Mouse (Mus musculus) embryonic facial prominence, embryonic 10.5 days (tissue): ENCODE measurements at regions not wholly inside any gene's neighbourhood (a gene's known extent, or its start where the extent isn't known, plus 50 kb on each side); places are given as distances from the start of the nearest gene placed in this dataset.

Experiments
- DNase-seq: peaks from one replicate; pipeline ENCODE4 v3.0.0-alpha.2; 2017; ENCODE audit warnings: low spot score
- H3K27ac ChIP-seq: fragments of 300-500 bp; sonication (generic); replicated peaks from 2 replicates; pipeline ENCODE4 v1.5.1; 2016; ENCODE audit warnings: mild to moderate bottlenecking
- H3K27me3 ChIP-seq: fragments of 300-500 bp; sonication (generic); replicated peaks from 2 replicates; pipeline ENCODE4 v1.6.1; 2016; ENCODE audit warnings: low read depth, mild to moderate bottlenecking; ENCODE audit not compliant: poor library complexity, severe bottlenecking
- H3K36me3 ChIP-seq: fragments of 300-500 bp; sonication (generic); replicated peaks from 2 replicates; pipeline ENCODE4 v1.6.1; 2016; ENCODE audit warnings: mild to moderate bottlenecking, moderate library complexity
- H3K4me1 ChIP-seq: fragments of 300-500 bp; sonication (generic); 2 replicates; pipeline ENCODE4 v1.6.1; 2016
- H3K4me3 ChIP-seq: fragments of 300-500 bp; sonication (generic); 2 replicates; pipeline ENCODE4 v1.5.1; 2016; ENCODE audit warnings: mild to moderate bottlenecking, moderate library complexity
- H3K9me3 ChIP-seq: fragments of 300-500 bp; sonication (generic); 2 replicates; pipeline ENCODE4 v1.6.1; 2016; ENCODE audit warnings: mild to moderate bottlenecking
- WGBS: fragments of 180-500 bp; shearing (Covaris S2); methylation state at CpG from one replicate; pipeline ENCODE4 v1.1.7; 2016; 5-methylcytosine and 5-hydroxymethylcytosine counted together

DNA sequence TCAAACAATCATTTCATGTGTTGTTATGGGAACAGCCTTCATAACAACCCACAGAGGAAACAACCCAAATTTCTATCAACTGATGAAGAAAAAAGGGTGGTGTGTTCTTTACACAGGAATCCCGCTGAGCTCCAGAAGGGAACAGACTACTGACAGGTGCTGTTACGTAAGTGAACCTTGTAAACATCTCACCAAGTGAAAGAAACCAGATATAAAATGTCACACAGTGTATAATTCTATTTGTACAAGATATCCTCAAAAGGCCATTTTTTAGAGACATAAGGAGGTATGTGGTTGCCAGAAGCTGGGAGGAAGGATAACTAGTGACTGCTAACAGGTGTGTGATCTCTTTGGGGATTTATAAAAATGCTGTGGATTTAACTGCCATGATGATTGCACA lies 119.9 kb downstream of the Plod2 start:
- Histone ChIP-seq H3K9me3 (no peaks in the 10 kb centered on the region), H3K27me3 (no peaks in the 10 kb centered on the region), H3K27ac (no peak overlapping the region), H3K36me3 (no peaks in the 10 kb centered on the region), H3K4me1 (no peaks in the 10 kb centered on the region), H3K4me3 (no peak overlapping the region)
- DNase-seq: no peak
- WGBS: 86% methylated on average over 2 of the region's 2 CpGs

DNA sequence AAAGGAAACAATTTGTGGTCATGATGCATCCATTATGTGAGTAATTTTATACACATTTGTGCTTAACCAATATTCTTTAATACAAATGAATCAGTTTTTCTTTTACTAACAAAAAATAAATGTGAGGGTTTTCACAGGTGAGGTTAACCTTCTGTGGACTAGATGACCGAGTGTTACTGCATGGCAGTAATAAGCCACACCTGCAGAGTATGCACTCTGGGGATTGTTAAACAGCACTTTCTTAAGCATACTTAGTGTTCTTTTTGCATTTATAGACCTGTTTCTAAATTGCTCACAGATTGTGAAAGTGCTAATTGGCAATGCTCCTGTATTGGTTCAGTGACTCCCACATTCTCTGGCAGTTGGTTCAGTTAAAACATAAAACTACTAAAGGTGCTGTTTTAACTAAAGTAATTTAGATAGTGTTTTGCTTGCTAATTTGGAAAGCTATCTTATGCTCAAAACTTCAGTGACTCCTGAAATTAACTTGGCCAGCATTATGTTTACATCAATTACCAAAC lies 125.4 kb downstream of the Plod2 start:
- Histone ChIP-seq H3K27me3 (no peaks in the 10 kb centered on the region), H3K9me3 (0 out of 2 replicates have a peak, but pooled peaks cover 3% of the 10 kb centered on the region), H3K36me3 (no peaks in the 10 kb centered on the region), H3K27ac (no peak overlapping the region), H3K4me3 (no peak overlapping the region), H3K4me1 (no peaks in the 10 kb centered on the region)
- WGBS: 86% methylated on average over 1 of the region's 1 CpGs
- DNase-seq: no peak

DNA sequence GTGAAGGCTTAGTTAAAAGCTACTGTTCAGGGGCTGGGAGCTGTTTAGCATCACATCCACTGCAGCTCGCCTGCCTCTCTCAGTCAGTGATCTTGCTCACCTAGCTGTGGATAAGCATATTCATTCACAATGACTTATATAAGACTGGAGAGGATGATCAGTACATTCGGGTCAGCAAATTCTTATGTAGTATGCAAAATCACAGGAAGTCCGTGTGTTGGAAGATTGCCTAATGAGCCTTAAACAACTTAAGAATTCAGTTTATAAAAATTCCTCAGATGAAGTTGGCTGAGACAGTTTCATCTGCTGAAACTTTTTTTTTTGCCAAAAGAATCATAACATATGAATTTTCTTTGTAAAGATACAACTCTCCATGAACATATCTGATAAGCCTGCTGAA lies 129.9 kb downstream of the Plod2 start:
- Histone ChIP-seq H3K9me3 (0 out of 2 replicates have a peak, but pooled peaks cover 3% of the 10 kb centered on the region), H3K36me3 (no peaks in the 10 kb centered on the region), H3K27ac (no peak overlapping the region), H3K27me3 (no peaks in the 10 kb centered on the region), H3K4me1 (no peaks in the 10 kb centered on the region), H3K4me3 (no peak overlapping the region)
- WGBS: 86% methylated on average over 3 of the region's 3 CpGs
- DNase-seq: no peak

DNA sequence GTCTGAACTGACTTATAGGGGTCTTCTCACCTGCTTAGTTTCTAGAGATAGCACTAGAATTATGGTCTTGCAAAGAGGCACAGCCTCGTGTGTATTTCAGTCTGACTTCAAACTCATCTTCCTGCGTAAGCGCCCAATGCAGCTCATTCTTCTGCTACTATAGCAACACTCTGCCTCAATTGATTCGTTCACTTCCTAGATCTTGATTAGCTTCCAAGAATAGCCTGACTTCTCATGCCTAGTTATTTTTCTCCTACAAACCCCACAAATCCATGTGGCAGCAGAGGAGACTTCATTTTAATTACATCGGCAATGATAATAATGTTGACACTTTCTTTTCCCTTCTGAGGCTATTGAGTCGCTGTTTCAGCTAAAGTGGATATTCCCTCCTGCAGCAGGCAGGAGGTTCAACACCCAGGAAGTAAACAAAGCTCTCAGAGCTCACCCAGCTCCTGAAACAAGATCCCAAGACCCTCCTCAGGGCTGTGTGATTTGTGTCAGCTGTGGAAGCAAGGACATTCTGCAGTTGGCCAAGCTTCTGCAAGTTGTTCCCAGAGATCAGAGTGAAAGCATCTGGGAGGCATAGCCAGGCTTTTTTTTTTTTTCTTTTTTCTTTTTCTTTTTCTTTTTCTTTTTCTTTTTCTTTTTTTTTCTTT lies 152.5 kb downstream of the Plod2 start:
- Histone ChIP-seq H3K27me3 (no peaks in the 10 kb centered on the region), H3K9me3 (no peaks in the 10 kb centered on the region), H3K4me3 (no peak overlapping the region), H3K36me3 (no peaks in the 10 kb centered on the region), H3K27ac (no peak overlapping the region), H3K4me1 (no peaks in the 10 kb centered on the region)
- WGBS: 82% methylated on average over 6 of the region's 6 CpGs
- no peak for DNase-seq

DNA sequence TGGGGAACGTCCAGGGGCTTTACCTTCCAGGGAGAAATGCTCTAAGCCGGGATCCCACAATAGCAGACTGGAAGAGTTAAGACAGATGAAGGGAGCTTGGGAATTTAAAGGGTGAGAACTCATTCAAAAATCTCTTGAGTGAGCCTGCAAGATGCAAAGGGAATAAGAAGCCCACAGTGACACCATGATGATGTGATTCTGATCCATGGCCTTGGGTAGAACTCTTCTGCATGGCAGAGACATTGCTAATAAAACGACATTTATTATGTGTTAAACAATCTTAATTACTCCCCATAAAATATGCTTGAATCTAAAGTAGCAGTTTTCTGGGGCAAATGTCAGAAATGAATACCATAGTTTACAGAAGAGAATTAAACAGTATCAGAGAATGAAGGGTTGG lies 155.9 kb downstream of the Plod2 start:
- Histone ChIP-seq H3K27ac (no peak overlapping the region), H3K4me3 (no peak overlapping the region), H3K4me1 (no peaks in the 10 kb centered on the region), H3K27me3 (no peaks in the 10 kb centered on the region), H3K9me3 (no peaks in the 10 kb centered on the region), H3K36me3 (no peaks in the 10 kb centered on the region)
- no peak for DNase-seq
- WGBS: 66% methylated on average over 3 of the region's 3 CpGs

DNA sequence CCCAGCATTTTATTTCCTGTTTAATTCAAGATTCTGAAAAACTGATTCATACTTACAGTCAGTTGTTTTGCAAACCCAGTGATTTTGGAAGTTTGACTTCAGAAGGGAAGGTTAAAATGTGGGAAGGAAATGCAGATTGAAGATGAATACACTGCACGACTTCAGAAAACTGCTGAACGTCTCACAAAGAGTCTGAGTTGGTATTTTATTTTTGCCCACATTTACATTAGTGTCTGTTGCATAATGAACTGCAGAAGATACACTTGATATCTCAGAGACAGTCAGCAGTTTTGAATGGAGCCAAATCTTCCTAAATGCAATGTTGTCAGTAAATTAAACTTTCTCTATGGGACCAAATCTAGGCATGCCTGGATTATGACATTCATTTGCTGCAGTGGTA lies 162.7 kb downstream of the Plod2 start:
- Histone ChIP-seq H3K9me3 (no peaks in the 10 kb centered on the region), H3K36me3 (no peaks in the 10 kb centered on the region), H3K4me3 (no peak overlapping the region), H3K27me3 (no peaks in the 10 kb centered on the region), H3K4me1 (no peaks in the 10 kb centered on the region; the same call in 1 of the 2 replicates), H3K27ac (no peak overlapping the region)
- 90% methylated on average over 2 of the region's 2 CpGs for WGBS
- DNase-seq: no peak

DNA sequence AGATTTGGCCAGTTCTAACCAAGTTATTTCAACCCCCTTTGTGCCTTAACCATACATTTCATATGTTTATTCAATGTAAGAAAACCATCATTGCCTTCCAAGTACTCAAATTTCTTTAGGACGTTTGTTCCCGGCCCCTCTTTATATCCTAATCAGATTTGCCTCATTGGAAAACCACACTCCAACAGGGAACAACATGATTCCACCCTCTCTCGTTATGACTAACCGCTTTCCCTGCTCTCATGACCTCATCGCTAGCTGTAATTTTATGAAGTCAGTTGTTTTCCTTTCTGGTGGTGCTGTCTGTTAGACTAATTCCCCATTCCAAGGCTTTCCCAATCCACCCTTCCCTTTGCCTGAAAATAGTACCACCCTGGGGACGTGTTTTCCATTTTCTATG lies 165.0 kb downstream of the Plod2 start:
- H3K36me3 ChIP-seq: no peaks in the 10 kb centered on the region
- 77% methylated on average over 6 of the region's 6 CpGs for WGBS
- H3K27me3 ChIP-seq: no peaks in the 10 kb centered on the region
- no peaks in the 10 kb centered on the region; the same call in 1 of the 2 replicates for H3K4me1 ChIP-seq
- no peak overlapping the region for H3K4me3 ChIP-seq
- no peaks in the 10 kb centered on the region for H3K9me3 ChIP-seq
- no peak for DNase-seq
- no peak overlapping the region for H3K27ac ChIP-seq

DNA sequence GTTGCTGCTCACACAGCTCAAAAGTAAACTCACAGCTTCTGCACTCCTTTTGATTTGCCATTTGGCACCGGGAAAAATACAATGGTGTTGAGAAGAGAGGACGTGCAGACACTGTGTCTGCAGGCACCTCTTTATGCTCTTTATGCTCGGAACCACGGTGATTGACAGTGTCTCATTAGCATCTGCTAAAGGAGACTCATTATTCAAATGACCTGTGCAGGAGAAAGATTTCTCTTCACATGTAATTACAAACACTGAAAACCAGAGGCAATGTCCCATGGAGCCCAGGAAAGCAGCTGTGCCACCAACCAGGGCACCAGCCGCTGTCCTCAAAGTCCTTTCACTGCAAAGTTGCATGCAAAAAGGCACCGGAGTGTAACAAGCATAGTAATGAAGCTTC lies 175.2 kb downstream of the Plod2 start:
- Histone ChIP-seq H3K36me3 (no peaks in the 10 kb centered on the region), H3K27me3 (no peaks in the 10 kb centered on the region), H3K9me3 (no peaks in the 10 kb centered on the region), H3K27ac (no peak overlapping the region), H3K4me3 (no peak overlapping the region), H3K4me1 (no peaks in the 10 kb centered on the region)
- DNase-seq: no peak
- WGBS: 61% methylated on average over 6 of the region's 6 CpGs

DNA sequence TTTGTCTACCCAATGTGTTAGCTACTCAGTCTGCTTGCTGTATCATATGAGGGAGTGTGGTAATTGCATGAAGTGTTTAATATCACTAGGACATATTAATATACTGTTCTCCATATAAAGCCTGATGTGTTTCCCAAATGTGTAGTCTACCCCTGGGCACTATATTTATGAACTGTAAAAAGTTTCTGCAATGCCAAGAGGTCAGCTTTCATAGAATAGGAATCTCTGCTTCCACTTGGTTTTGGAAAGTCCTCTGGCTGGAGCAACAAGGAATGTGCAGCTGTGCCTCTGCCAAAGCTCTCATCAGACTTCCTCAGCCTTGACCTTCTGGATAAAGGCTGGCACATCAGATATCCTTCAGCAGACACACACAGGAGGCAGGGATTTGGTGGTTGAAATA lies 176.3 kb downstream of the Plod2 start:
- H3K27me3 ChIP-seq: no peaks in the 10 kb centered on the region
- no peaks in the 10 kb centered on the region for H3K36me3 ChIP-seq
- no peak for DNase-seq
- H3K9me3 ChIP-seq: no peaks in the 10 kb centered on the region
- H3K4me3 ChIP-seq: no peak overlapping the region
- H3K27ac ChIP-seq: no peak overlapping the region
- H3K4me1 ChIP-seq: no peaks in the 10 kb centered on the region

DNA sequence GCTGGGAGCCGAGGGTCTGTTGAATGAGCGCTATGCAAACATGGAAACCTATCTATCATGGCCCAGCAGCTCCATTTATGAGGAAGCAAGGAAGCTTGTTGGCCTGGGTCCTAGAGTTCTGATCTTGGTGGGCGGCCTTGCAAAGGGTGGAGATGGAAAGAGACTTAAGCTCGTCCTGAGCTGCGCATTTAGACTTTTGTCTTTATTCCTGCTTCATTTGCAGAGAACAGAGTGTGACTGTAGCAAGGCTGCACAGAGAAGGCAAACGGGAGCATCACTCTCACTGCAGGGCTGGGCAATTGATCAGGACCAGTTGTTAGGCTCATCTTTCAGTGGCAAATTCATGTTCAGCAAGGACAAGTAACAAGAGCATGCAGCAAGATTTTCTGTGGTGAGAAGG lies 177.2 kb downstream of the Plod2 start:
- no peaks in the 10 kb centered on the region for H3K9me3 ChIP-seq
- H3K36me3 ChIP-seq: no peaks in the 10 kb centered on the region
- DNase-seq: no peak
- H3K4me1 ChIP-seq: no peaks in the 10 kb centered on the region
- H3K4me3 ChIP-seq: no peak overlapping the region
- H3K27me3 ChIP-seq: no peaks in the 10 kb centered on the region
- H3K27ac ChIP-seq: no peak overlapping the region
- 83% methylated on average over 6 of the region's 6 CpGs for WGBS

DNA sequence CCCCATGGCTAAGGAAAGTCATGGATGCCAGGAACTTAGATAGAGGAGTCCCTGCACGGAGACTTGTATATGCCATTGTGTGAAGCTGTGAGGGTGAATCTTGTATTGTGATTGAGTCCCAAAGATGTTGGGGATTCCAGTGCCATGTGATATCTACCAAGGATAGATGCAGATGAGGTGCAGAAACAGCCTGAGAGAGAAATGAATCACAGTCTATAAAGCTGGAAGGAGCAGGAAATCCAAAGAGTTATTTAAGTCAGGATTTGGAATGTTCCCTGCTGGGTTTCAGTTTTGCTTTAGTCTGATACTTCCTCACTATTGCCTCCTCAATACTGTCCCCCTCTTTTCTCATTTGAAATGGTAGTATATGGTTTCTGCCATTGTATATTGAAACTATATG lies 186.8 kb downstream of the Plod2 start:
- H3K4me1 ChIP-seq: no peaks in the 10 kb centered on the region
- H3K36me3 ChIP-seq: no peaks in the 10 kb centered on the region
- H3K9me3 ChIP-seq: no peaks in the 10 kb centered on the region
- no peaks in the 10 kb centered on the region for H3K27me3 ChIP-seq
- H3K4me3 ChIP-seq: no peak overlapping the region
- no peak for DNase-seq
- no peak overlapping the region for H3K27ac ChIP-seq
- 86% methylated on average over 1 of the region's 1 CpGs for WGBS

DNA sequence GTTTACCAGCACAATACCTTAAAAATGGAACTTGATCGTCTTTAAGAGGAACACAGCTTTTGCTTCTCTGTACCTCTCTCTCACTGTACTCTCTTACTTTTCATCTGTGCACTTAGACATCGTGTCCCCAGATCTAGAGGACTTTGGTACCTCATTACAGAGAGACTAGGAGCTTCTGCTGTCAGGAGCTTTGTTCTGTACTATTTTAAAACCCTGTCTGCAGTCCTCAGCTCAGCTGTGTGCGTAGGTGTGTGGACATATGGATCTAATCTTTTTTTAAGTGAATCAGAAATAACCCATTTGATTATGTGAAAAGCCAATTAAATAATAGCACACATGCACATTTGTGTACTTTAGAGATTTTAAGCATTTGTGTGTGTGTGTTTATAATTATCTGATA lies 189.4 kb downstream of the Plod2 start:
- 83% methylated on average over 3 of the region's 3 CpGs for WGBS
- Histone ChIP-seq H3K4me3 (no peak overlapping the region), H3K27ac (no peak overlapping the region), H3K27me3 (no peaks in the 10 kb centered on the region), H3K36me3 (no peaks in the 10 kb centered on the region), H3K9me3 (no peaks in the 10 kb centered on the region), H3K4me1 (no peaks in the 10 kb centered on the region)
- no peak for DNase-seq

DNA sequence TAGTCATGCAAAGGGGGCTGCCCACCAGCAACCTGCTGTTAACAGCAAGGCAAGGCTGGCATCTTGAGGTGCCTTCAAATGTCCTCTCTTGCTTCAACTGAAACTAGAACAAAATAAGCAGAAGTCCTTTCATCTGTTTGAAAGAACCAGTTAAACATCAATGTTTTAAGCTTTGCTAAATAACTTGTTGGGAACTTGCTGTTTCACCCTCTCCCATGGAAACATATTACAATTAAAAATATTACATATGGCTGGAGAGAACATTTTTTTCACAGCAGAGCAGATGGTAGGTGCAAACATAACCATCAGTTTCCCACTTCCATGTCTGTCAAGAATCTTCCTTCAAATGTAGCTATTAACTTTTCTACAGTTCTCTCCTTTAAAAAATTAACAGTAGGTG lies 225.5 kb downstream of the Plod2 start:
- no peak overlapping the region for H3K27ac ChIP-seq
- H3K4me1 ChIP-seq: no peaks in the 10 kb centered on the region
- DNase-seq: no peak
- no peaks in the 10 kb centered on the region for H3K36me3 ChIP-seq
- H3K27me3 ChIP-seq: no peaks in the 10 kb centered on the region
- no peak overlapping the region for H3K4me3 ChIP-seq
- no peaks in the 10 kb centered on the region for H3K9me3 ChIP-seq

DNA sequence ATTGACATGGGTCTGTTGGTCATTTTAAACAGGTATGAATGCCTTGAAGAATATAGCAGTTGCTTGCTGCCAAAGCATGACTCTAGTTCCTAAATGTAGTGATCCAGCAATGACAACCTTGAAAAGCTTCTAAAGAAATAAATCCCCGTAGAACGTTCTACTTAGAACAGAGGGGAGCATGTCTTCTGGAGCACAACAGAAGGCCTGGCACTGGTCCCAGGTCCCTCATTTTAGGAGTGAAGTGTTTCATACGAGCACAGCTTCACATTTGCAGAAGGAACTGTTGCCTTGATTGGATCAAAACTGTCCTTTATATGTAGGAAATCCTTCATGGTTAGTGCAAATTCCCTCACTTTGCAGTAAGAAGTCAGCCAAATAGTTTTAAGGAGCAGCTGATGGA lies 226.4 kb downstream of the Plod2 start:
- no peaks in the 10 kb centered on the region for H3K27me3 ChIP-seq
- 93% methylated on average over 3 of the region's 3 CpGs for WGBS
- H3K4me3 ChIP-seq: no peak overlapping the region
- no peak overlapping the region for H3K27ac ChIP-seq
- H3K9me3 ChIP-seq: no peaks in the 10 kb centered on the region
- H3K4me1 ChIP-seq: no peaks in the 10 kb centered on the region
- no peaks in the 10 kb centered on the region for H3K36me3 ChIP-seq
- no peak for DNase-seq
